Mouse (Mus musculus): ENCODE data around the gene Cdkn1a.

Cdkn1a gene

DNA sequence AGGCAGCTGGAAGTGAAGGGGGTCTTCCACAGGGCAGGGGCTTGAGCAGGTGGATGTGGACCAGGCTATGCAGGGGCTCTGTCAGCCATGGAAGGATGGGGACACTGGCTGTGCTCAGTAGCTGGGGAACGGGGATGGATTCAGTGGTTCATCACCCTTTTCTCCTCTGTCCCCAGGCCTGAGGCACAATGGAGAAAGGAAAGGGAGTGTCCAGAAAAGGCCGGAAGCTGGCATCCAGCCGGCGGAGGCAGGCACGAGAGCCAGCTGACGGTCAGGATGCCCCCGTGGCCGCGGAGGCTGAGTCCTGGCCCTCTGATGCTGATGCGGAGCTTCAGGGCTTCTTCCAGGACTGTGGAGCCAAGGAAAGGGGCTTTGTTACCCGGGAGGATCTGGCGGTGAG, 29.9 kb downstream of the Cdkn1a start:
- no peak for DNase-seq (ENCODE audit: low spot score)

DNA sequence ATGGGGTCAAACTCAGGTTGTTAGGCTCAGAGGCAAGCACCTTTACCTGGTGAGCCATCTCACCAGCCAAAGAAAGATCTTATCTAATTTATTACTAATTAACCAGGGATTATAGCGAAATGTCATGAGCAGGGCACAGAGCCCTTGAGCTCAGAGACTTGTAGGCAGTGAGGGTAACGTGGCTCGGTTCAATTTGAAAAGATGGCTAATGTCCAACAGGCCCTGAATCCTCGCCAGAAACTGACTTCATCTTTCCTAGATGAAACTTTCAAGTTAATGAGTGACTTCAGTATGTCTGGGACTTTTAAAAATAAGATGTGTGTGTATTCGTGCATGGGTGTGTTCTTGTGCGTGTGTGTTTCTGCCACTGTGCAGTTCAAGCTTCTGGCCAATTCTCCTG, 32.0 kb downstream of the Cdkn1a start:
- DNase-seq (ENCODE audit: low spot score): peak; percentile 5

DNA sequence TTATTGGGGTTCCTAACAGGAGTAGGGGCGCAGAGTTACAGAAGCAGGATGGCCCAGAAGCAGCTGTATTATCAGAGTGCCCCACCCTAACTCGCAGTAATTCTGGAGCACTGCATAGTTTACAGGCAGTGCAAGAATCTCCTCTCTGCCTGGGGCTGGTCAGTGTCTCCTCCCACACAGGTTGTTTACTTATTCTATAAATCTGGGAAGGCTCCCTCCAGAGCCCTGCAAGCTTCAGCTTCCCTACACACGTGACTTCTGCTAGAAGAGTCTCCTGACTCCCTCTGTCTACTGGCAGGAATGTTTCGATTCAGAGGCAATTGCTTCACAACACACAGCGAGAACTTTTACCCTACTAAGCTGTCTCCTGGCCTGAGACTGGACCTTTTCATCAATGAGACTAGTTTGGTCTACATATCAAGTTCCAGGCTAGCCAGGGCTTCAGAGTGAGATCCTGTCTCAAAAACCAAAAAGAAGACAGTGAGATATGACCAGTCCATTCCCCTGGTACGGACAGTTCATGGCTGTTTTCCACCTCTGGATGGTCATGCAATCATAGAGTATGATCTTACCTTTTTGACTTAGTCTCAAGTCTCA, 32.9 kb downstream of the Cdkn1a start:
- DNase-seq (ENCODE audit: low spot score): peak; percentile 5

DNA sequence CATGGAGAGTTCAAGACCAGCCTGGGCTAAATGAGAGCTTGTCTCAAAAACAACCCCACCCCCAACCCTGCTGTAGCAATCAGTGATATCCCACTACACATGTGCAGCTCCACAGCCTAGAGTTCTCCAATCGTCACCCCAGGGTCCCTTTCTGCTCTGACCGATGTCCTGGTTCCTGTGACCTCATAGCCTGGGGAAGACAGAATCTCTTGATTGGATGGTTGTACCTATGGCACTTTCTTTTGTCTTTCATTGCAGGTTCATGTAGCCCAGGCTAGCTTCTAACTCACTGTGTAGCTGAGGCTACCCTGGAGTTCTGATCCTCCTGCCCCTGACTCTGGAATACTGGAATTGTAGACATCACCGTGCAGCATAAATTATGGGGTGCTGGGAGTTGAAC, 35.8 kb downstream of the Cdkn1a start:
- DNase-seq (ENCODE audit: low spot score): peak; percentile 1

DNA sequence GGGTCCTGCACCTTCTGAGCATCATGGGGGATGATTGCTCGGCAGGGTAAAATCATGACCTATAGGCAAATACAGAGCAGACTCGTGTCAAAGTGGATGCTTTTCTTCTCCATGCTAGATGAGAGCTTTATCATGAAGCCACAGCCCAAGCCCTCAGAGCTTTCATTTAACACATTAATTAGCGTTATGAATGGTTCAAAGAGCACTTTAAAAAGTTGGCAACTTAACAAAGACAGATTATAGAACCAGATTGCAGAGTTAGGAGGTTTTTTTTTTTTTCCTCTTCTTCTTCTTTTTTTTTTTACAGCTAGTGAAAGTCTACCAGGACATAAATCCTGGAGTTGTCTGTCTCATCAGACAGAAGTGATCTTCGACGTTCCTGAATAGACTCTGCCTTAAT, 38.6 kb downstream of the Cdkn1a start:
- DNase-seq (ENCODE audit: low spot score): no peak

DNA sequence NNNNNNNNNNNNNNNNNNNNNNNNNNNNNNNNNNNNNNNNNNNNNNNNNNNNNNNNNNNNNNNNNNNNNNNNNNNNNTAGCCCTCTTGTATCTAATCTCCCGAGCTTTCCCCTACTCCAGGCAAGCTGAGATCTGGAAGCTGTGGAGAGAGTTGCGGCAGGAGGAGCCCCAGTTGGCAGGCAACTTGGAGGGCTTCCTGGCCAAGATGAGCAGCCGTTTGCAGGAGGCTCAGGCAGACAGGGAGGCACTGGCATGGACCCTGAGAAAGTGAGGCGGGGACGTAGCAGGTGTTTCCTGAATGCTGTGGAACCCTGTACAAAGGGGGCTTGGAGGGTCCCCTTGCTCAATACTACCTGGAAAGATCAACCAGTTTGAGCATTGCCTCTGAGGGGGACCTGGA, 44.3 kb downstream of the Cdkn1a start:
- no peak for DNase-seq (ENCODE audit: low spot score)

DNA sequence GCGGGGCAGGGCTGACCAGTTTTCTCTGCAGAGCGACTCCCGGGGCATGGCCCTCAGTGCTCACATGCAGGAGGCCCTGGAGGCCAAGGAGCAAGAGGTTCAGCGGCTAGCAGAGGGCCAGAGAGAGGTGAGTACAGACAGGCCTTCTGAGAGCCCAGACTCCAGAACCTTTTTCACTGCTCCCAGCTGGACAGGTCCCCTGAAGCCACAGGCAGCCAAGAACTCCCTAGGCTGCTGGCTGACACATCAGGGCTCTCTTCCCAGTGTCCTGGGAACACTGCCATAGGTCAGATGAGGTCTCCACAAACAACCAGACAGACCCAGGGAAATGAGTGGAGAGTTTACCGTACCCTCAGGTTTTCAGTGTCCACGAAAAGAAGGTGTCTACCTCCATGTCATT, 45.5 kb downstream of the Cdkn1a start:
- no peak for DNase-seq (ENCODE audit: low spot score)

DNA sequence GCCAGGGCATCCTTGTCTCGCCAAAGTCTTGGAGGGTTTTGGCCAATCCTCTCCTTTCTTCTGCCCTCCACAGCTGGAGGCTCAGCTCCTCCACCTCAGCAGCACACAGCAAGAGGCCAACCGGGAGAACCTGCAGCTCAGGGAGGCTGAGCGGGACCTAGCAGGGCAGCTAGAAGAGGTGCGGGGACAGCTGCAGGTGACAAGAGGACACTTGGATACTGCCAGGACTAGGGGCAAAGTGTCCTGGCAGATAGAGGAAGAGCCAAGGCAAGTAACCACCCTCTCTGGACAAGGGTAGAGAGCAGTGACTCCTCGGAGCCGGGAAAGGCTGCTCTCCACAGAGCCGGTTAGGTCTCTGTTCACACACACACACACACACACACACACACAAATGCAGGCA, 47.1 kb downstream of the Cdkn1a start:
- DNase-seq (ENCODE audit: low spot score): no peak

DNA sequence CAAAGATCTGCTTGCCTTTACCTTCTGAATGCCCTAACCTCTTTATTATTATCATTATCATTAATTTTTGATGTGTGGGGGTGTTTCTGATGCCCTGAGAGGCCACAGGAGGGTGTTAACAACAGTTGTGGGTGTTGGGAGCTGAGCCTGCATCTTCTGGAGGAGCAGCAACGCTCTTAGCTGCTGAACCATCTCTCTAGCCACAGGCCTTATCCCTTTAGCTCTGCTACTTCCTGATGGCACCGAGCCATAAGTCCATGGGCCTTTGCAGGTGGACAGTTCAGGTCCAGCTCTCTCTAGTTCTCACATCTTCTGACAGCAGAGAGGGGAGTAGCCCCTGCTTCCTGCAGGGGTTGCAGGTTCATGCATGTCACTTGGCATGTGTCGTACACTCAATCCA, 50.8 kb downstream of the Cdkn1a start:
- DNase-seq (ENCODE audit: low spot score): no peak

DNA sequence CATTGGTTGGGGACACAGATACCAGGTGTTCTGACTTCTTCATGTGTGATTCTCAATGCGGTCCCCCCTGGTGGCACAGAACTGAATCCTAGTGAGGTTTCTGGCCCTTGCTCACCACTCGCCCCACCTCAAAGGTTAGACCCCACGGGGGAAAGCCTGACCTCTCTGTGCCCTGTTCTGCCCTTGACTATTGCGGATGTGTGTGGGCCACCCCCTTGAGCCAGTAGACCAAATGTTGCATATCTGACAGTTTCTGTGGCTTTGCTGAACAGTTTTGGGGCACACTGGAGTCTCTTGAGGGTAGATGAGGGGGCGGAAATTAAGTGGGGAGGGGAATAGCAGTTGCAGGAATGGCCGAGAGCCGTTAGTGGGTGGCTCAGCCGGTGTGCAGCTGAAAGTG, 52.5 kb downstream of the Cdkn1a start:
- DNase-seq (ENCODE audit: low spot score): no peak

DNA sequence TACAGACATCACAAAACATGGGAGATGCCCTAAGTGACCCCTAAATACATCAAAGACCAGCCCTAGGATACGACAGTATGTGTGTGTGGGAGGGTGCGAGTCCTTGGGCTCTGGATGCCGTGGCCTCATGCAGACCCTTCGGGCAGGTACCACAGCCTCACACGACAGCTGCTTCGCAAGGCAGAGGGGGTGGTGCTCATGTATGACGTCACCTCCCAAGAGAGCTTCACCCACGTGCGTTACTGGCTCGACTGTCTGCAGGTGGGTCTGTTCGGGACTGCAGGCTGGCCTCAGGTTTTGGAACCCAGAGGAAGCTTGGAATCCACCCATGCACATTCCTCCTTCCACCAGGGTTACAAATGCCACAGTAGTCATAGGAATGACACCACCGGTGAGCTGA, 54.3 kb downstream of the Cdkn1a start:
- DNase-seq (ENCODE audit: low spot score): no peak

DNA sequence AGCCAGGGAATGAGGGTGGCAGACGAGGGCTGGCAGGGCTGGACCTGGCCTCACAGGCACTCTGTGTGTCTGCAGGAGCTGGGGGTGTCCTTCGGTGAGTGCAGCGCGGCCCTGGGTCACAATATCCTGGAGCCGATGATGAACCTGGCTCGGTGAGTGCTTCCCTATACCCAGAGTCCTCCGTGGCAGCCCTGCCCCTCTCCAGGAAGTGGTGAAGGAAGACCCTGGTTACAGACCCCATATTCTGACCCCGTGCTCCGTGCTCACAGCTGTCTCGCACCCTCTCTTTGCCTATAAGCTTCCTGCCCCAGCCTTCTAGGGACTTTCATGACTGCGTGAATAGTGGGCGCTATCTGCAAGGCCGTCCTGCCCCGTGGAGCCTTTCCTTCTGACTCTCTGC, 56.5 kb downstream of the Cdkn1a start:
- DNase-seq (ENCODE audit: low spot score): no peak

DNA sequence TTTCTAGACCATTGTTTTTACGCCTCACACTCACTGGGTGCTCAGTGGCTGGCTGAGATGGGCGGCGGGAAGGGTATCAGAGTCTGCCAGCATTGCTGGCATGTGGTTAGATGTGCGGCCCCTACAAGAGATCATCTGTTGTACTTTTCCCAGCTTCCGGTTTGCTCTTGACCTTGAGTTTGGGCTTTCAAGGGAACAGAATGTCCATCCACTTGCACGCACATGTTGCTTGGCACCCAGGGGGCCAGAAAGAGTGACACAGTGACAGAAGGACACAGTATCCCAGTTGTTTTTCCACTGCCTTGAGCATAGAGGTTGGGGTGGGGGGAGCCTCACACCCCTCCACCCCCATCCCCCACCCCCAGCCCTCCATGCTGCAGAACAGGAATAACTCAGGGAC, 57.0 kb downstream of the Cdkn1a start:
- DNase-seq (ENCODE audit: low spot score): no peak

DNA sequence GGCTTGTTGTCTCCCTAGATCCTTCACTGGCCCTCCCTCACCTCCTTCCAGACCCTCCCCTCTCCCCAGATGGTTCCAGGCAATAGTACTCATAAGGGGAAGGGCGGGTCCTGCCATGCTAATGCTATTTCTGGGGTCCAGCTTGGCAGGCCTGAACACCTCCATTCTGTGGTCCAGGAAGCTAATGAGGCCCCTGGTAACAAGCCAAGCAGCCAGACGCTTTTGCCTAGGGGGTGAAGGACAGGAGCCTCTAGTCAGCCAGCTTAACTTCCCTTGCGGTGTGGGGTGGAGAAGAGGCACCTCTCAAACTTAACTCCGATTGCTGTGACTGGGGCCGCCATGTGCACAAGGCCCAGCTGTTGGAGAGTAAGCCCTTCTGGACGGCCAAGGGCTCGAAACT, 59.0 kb downstream of the Cdkn1a start:
- no peak for DNase-seq (ENCODE audit: low spot score)

Measured in urinary bladder, postnatal 10 days (tissue).